Mouse (Mus musculus) gastrocnemius, postnatal 4 days (tissue): ENCODE data around the gene Tatdn2. TPM values are rescaled to one million over a fixed set of nuclear protein-coding genes. Genes with fewer than 3 reads are reported as not detected.

Experiments used
- DNase-seq, 2 experiments: peaks; one replicate each; pipeline ENCODE4 v3.0.0; 2021 to 2022; ENCODE audit warnings: low spot score in 2 of 2, mixed read lengths in 2 of 2
- long read RNA-seq, 2 experiments: library from polyadenylated mRNA; stranded (forward); transcript quantifications; one replicate each; pipeline ENCODE4 v2.0.0; 2021
- total RNA-seq, 2 experiments: library from RNA; stranded (reverse); gene quantifications; 2 replicates each; pipeline ENCODE4 v1.2.3; 2021

Tatdn2 gene
- total RNA-seq = 10 to 100 TPM; 39.9 to 45.0 TPM
- long read RNA-seq, experiment 1 = 0 reads
- long read RNA-seq, experiment 2 = 0 reads

DNA sequence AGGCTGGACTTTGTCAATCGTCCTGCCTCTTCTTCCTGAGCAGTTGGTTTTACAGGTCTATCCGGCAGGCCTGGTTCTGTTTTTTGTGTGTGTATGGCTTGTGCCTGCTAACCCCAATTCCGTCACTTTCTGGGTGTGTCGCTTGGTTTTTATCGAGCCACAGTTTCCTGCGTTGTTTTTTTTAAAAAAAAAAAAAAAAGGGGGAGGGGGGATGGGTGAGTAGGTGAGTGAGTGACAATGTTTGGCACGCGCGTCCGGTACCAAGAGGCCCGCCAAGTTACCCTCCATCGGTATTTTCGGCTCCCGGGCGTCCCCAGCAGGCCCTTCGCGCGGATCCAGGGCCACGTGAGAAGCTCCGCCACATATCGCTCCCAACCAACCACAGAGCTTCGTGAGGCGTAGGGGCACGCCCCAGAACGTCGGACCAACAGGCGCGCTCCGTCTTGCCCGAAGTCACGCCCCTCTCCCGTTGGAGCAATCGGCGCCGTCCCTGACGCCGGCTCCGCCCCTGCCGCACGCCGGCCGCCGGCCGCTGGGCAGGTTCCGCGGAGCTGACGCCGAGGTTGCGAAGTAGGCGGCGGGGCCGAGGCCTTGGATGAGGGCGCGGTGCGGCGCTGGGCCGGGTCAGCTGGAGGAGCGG lies at the start of gene Tatdn2:
Tatdn2 (plus strand) TSS at position 469 of the 640 bp plus-strand sequence.
- peak; percentile 88 to 95 for DNase-seq

DNA sequence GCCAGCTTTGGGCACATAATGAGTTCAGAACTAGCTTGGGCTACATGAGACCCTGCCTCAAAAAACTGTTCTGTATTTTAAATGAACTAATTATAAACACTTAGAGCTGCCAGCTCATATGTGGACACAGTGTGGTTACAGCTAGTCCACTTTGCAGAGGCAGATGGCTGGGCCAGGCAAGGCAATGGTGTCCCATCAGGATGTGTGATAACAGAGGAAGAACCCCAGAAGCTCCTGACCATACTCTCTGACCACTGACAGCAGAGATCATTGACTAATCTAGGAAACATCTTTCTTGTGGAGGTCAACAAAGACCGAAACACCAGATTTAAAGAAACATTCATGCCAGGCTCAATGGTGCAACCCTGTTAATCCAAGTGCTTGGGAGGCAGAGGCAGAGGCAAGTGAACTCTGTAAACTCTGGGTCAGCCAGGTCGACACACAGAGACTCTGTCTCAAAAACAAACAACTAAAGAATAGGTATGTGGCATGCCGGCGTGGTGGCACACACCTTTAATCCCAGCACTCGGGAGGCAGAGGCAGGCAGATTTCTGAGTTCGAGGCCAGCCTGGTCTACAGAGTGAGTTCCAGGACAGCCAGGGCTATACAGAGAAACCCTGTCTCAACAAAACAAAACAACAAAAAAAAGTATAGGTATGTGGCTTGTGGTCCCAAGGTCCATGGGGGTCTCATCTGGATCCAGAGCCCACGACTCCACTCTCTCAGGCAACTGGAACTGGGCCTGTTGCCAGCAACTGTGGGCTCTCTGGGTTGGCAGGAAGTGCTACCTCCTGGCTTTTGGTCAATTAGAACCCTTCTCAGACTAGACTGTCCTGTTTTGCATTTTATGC lies 47.3 kb upstream of the Tatdn2 start:
- DNase-seq = no peak

DNA sequence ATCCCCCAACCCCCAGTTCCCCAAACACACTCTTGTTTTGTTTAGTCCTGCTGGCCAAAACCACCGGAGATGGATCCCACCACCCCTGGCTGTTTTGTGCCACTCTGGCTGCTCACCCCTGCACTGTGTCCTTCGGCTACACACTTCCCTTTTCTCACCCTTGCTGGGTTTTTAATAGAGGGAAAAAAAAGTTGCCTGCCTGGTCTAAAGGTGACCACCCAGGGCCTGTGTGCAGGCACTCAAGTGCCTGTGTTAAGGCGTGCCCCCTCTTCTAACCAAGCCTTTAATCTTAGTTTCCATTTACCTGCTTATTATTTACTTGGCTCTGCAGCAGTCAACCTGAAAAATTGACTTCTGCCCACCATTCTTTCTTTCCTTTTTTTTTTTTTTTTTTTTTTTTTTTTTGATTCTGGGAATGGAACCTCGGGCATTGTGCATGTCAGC lies 46.6 kb upstream of the Tatdn2 start:
- no peak for DNase-seq

DNA sequence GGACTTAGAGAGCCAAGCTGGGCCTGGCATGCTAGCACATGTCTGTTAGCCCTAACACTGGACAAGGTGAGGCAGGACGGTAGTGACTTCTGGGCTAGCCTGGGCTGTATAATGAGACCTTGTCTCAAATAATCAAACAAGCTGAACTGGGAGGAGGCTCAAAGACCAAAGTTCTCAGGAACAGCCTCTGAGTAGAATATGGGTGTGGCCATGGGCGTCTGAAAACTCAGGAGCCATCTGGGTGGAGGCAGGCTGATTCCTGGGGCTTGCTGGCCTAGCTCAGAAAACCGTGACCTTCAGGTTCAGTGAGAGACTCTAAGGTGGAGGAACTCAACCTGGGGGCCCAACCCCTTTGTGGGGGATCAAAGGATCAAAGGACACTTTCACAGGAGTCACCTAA lies 45.2 kb upstream of the Tatdn2 start:
- DNase-seq = no peak

DNA sequence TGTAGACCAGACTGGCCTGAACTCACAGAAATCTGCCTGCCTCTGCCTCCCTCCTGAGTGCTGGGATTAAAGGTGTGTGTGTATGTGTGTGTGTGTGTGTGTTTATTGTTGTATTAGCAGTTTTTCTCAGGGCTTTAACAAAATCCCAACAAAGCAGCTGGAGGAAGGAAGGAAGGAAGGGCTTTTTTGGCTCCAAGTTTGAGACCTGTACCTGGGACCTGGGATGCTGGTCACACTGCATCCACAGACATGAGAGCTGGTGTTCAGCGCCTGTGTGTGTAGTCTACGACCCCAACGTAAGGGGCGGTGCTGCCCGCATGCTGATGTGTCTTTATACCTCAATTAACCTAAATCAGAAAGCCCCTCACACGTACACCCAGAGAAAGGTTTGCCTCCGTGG lies 43.3 kb upstream of the Tatdn2 start:
- no peak for DNase-seq

DNA sequence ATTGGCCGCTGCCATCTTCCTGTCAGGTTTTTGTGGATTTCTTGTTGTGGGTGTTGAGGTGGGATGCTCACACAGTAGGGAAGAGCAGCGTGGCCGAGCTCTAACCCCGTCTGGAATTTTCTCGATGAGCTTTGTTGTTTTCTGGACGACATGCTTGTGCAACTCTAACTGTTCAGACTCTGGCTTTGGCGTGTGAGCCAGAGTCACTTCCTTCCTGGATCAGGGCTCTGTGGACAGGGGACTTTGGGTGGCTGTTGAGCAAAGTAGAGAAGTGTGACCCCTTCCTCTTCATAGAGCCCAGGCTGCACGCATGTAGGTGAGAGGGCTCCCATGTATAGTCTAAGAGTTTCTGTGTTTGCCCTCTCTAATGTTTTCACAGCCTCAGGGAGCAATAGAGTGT lies 42.7 kb upstream of the Tatdn2 start:
- DNase-seq = no peak

DNA sequence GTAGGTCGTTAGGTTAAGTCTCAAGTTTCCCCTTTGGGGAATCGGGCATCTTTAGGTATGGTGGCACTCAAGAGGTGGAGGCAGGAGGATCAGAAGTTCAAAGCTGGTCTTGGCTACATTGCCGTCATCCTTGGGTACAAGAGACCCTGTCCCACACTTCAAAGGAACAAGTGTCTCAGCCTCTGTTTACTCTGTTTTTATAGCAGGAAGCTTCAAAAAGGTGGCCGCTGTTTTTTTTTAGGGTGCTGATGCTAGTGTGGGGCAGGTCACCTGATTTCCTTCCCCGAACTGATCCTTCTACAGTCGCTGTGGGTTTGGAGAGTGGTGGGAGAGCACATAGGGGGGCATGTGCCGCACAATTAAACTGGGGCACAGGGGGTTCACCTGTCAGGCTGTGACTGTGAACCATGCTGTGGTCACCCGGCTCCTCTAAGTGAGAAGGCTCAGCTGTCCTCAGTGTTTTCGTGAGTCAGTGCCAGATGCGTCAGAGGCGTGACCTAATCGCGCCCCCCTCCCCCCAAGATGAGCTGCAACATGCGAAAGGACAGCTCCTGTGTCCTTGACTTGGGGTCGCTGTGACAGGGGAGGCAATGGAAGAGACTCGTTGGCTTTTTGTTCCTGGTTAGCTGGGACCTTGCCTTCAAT lies 42.0 kb upstream of the Tatdn2 start:
- no peak for DNase-seq

DNA sequence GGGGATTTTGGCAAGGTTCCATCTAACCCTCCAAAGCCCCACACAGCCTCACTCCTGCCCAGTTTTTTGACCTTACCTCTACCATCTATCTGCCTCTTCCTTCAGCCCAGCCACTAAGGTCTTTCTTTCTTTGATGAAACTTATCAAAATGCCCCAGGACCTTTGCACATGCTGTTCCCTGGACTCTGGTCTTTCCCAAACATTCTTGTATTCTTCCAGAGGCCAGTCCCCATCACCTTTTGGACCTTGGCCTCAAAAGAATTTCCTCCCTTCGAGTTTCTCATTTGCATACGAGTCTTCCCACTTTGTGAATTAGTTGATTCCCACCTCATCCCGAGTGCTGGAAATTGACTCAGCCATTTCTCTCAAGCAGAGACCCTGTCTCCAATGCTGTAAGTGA lies 41.4 kb upstream of the Tatdn2 start:
- no peak for DNase-seq

DNA sequence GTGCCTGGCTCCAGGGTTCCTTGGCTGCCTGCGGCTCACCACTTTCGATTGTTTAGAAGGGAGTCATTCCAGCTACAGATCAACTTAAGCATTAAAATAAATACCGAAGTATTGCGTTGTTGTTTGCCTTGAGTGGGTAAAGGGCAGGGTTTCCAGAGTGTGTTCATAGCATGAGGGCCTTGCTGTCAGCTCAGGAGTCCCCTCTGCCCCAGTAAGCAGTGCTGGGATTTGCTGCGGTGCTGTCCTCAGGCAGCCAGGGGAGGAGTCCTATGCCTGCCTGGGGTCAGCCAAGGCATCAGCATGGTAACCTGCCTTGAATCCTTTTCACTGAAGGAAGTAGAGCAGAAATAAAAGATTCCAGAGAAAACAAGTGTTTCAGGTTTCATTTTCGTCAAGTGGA lies 40.0 kb upstream of the Tatdn2 start:
- DNase-seq = no peak

DNA sequence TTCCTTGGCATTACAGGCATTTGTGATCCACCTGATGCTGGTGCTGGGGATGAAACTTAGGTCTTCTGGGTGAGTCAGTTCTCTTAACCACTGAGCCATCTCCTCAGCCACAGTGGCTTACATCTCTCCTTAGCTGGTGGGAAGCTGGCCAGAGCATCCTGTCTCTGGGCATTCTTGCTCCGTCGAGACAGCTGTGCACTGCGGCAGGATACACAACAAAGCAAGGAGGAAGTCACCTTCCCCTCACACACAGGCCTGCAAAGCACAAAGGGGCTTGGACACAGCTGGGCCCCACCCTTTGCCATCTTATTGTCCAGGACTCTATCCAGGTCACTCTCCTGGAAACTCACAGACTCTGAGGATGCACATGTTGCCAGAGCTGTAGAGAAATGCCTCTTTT lies 38.6 kb upstream of the Tatdn2 start:
- DNase-seq = no peak

DNA sequence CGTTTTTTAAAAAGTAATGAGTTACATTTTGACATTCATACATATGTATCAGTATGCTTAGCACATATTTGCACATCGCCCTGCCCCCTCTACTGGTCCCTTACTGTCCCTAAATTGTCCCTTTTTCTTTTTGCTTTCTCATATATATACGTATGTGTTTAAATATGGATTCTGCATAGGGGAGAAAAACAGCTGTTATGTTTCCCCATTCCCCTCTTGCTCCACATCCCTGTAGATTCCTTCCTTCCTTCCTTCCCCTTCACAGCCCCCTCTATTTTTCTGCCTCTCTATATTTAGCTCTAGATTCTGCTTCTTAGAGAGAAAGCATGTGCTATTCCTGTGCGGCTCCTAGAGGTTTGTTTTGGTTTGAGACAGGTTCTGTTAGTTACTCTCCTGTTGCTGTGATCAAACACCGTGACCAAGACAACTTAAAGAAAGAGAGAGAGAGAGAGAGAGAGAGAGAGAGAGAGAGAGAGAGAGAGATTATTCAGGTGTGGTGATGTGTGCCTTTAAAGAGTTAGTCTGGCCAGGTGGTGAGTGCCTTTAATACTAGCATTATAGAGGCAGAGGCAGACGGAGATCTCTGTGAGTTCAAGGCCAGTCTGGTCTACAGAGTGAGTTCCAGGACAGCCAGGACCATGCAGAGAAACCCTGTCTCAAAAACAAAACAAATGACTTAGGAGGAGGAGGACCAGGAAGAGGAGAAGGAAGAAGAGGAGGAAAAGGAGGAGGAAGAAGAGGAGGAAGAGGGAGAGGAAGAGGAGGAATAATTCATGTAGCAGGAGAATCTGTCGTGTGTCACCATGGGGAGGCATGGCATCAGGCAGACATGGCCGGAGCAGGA lies 37.0 kb upstream of the Tatdn2 start:
- DNase-seq = no peak

DNA sequence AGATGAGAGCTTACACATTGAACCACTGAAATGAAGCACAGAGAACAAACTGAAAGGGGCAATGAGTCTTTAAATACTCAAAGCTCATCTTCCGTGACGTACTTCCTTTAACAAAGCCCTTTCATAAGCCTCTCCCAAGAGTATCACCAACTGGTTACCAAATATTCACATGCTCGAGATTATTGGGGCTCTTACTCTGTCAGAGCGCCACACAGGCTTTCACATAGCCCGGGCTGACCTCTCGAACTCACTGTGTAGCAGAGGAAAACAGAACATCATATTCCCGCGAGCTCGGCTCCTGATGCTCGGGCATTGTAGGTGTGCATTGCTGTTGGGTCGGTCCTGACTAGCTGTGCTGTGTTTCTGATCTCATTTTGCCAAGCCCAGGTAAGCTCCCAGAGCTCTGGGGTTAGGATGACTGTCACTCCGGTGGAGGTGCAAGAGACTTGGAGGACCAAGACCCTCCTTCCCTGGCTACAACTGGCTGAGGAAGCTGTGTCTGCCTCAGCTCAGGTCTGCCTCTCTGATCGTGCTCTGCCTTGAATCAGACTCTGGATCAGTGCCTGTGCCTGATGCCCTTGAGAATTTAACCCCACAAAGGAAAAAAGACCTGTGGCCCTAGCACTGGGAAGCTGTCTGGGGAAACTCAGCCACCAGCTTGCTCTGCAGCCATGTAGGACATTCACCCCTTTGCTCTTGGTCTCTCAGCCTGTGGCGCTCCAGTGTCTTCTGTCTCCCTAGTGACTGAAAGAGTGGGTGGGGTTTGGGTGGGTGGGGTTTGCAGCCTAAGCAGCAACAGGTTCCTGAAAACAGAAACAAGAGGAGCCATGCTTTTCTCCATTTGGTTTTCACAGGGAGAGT lies 36.1 kb upstream of the Tatdn2 start:
- DNase-seq = no peak

DNA sequence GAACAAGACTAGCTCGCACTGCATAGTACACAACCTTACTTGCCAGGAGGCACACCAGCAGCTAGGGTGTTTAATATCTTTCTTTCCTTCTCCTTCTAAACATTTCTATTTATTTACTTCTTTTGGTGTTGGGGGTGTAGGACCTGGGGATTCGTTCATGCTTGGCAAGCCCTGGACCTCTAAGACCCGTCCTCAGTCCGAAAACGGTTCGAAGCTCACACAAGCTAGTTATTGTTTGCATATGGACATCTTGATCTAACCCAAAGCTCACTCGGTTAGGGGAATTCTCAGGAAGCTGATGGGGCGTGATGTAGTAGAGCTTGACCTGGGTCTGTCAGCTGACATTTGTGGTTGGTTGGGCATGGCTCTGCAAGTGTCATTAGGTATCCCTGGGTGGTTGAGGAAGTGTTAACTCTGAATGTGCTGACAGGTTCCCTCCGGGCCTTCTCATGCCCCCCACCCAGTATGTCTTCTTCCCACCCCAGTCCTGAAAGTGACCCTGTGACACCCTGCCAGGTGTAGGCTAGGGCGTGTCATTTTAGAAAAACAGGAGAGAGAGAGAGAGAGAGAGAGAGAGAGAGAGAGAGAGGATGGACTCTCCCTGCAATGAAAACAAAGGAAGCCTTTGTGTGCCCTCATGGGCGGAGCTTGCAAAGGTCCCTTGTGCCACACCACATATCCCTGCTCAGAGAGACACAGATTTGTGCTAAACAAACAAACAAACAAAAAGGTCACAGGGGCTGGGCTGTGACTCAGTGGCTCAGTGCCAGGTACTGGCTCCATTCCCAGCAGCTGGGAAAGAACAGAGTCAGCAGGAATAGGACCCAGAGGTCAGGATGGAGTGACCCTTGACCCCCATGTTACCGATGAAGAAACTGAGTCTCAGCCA lies 35.3 kb upstream of the Tatdn2 start:
- no peak for DNase-seq

DNA sequence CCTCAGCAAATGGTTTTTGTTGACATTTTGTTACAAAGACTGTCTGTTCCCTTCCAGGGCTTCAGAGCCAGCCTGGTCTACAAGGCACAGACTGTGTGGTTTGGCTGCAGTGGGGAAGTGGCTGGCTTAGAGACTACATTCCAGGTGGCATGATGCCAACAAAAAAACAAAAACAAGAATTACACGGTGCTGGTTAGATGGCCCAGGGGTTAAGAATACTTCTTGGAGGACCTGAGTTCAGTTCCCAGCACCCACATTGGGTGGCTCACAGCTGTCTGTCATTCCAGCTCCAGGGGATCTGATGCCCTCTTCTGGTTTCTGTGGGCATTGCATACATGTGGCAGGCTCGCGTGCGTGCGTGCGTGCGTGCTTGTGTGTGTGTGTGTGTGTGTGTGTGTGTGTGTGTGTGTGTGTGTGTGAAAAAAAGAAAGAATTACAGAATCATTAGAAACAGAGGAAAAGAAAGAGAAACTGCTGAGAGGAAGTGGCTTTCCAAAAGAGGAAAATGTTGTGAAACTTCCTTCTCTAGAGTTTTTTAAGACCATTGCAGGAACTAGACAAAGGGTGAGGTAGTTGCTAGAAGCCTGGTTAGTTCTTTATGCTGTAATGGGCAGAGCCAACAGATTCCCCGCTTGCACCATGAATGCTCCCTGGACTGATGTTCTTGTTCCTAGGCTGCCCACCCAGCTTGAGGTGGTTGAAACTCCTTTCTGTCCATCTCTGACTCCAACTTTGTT lies 33.7 kb upstream of the Tatdn2 start:
- no peak for DNase-seq

DNA sequence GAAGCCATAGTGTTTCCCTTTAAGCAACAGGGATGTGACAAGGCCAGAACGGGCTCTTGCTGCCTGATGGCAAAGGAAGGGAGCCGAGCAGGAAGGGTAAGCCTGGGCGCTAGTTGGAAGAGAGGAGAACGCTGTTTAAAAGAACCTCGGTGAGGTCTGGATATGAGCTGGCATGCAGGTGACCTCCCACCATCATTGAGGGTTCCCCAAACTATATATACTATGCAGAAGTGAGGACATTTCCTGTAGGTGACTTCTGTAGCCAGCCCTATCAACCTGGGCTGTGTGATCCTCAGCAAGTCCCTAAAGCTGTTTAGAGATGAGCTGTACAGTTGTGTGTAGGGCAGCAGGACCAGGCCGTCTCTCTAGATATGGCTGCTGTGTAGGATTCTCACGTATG lies 32.5 kb upstream of the Tatdn2 start:
- no peak for DNase-seq

DNA sequence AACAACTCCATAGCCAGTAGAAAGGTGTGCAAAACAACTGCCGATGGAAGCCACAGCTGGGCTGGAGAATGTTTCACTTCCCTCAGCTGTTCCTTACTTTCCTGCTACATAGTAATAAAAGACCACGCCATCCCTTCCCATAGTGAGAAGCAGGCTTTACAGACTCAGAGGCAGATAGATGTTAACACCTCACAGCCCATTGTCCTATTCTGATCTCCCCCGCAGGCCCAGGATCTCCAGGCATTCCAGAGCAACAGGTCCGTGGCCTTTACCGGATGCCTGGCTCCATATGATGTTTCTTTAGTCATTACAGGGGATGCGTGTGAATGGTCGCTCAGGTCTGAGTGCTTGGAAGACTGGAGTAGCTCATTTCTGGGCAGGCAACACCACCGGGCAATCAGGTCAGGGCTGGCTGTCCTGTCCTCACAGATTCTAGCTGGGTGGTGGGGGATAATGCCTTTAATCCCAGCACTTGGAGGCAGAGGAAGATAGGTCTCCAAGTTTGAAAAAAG lies 29.2 kb upstream of the Tatdn2 start:
- no peak for DNase-seq

DNA sequence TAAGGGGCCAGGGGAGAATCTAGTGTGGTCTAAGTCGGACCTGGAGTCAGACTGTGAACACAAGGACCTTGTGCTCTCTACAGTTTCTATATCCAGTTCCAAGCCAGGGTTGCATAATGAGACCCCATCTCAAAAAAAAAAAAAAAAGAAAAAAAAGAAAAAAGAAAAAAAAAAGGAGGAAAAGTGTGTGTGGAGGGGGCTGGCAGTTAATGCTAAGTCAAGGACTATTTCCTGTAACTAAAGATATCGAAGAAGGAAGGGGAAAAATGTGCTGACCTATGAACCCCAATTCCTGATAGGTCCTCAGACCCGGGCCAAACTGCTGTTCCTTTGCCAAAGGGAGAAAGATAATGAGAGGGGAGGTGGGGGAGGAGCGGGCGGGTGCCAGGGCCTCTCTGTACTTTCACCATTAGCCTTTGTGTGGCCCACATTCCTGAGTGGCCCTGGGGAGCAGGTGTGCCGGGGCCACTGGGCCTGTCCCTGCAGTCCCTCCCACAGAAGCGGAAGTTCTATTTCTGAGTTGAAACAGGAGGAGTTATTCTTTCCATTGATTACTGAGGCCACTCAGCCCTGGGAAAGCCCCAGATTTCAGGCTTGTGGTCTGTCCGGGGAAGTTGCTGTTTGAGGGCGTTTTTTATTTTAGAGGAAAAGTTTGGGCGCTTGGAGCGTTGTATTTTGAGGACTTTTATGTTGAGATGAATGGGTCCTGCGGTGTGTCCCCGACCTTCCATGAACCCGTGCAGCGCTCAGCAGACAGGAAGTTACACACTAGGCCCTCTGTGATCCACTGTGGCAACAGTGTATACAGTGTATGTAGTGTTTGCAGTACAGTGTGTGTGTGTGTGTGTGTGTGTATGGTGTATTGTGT lies 28.3 kb upstream of the Tatdn2 start:
- no peak for DNase-seq
